Mouse (Mus musculus) cerebellum, adult 2 months (tissue): ENCODE results near the gene Amfr. TPM values are rescaled to one million over a fixed set of nuclear protein-coding genes. Genes with fewer than 3 reads are reported as not detected.

Source experiments
- DNase-seq, 2 experiments: peaks; one replicate each; pipeline ENCODE4 v3.0.0; 2021
- H3K27ac ChIP-seq: fragments of 200-500 bp; 2 replicates; pipeline ENCODE4 v1.5.1; 2012; ENCODE audit warnings: low read length, control low read depth, inconsistent platforms; ENCODE audit not compliant: insufficient read depth
- H3K27me3 ChIP-seq: fragments of 200-500 bp; 2 replicates; pipeline ENCODE4 v1.6.1; 2012; ENCODE audit warnings: inconsistent platforms, mild to moderate bottlenecking, low read length, moderate library complexity; ENCODE audit not compliant: control insufficient read depth, insufficient read depth
- H3K4me1 ChIP-seq: fragments of 200-500 bp; 2 replicates; pipeline ENCODE4 v1.6.1; 2011; ENCODE audit warnings: low read length; ENCODE audit not compliant: control insufficient read depth, insufficient read depth
- H3K4me3 ChIP-seq: fragments of 200-500 bp; replicated peaks from 2 replicates; pipeline ENCODE3; 2011; ENCODE audit warnings: mild to moderate bottlenecking, low read depth, low read length, control low read depth; ENCODE audit not compliant: insufficient read depth
- CTCF ChIP-seq: fragments of 200-500 bp; IDR thresholded peaks from 2 replicates; pipeline ENCODE4 v1.5.1; 2011; ENCODE audit warnings: low read depth, mild to moderate bottlenecking, control low read depth, low read length, moderate library complexity, borderline replicate concordance; ENCODE audit not compliant: insufficient read depth
- POLR2A ChIP-seq: fragments of 200-500 bp; IDR thresholded peaks from 2 replicates; pipeline ENCODE4 v1.6.1; 2011; ENCODE audit warnings: low read length, control low read depth, borderline replicate concordance; ENCODE audit not compliant: insufficient read depth
- WGBS: fragments of 180-500 bp; shearing (Covaris S2); methylation state at CpG from one replicate; pipeline ENCODE4 v1.1.7; 2018; 5-methylcytosine and 5-hydroxymethylcytosine counted together
- polyA plus RNA-seq: library from polyadenylated mRNA; depleted of rRNA; stranded (reverse); fragments of >200 nt; gene quantifications from 2 replicates; pipeline ENCODE4 v1.2.3, GENCODE M21; 2012

Gene Amfr
- polyA plus RNA-seq, 1 experiment: 144 TPM

GRCm38 (mm10) chr8:94009243-94009845 lies 3.3 kb downstream of the Amfr start:
- peak overlapping the region; percentile 13 for H3K4me3 ChIP-seq
- peak overlapping the region; percentile 33; the same call in 1 of the 2 replicates for H3K27ac ChIP-seq
- H3K4me1 ChIP-seq: peaks cover 12% of the 10 kb centered on the region
- peak in 1 of 2 experiments; percentile 25 for DNase-seq
- no peak for TF ChIP-seq CTCF
- TF ChIP-seq POLR2A: no peak
- WGBS: 32% methylated on average over 15 of the region's 15 CpGs
- H3K27me3 ChIP-seq: no peaks in the 10 kb centered on the region

DNA sequence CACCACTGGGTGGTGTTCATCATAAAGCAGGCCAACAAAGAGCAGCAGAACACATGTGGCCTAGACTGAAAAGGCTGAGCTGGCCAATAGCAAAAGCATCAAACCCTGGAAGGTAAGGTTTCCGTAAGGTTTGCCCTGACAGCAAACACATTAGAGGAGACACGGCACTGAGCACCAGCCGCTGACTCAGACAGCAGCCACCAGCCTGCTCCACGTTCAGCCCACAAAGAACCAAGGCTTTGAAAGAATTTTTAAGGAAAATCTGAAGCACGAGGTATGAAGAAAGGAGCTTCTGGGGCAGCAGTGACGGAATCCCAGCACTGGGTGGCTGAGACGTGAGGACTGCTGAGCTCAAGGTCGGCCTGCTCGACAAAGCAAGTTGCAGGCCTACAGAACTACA lies 8.5 kb downstream of the Amfr start:
- H3K27me3 ChIP-seq: no peaks in the 10 kb centered on the region
- DNase-seq: no peak
- H3K27ac ChIP-seq: no peak overlapping the region
- H3K4me3 ChIP-seq: no peak overlapping the region
- H3K4me1 ChIP-seq: peaks cover 4% of the 10 kb centered on the region
- 84% methylated on average over 9 of the region's 9 CpGs for WGBS
- TF ChIP-seq POLR2A (no peak), CTCF (no peak)

GRCm38 (mm10) chr8:93998961-93999360 lies 13.7 kb downstream of the Amfr start:
- H3K4me3 ChIP-seq: no peak overlapping the region
- no peak for TF ChIP-seq POLR2A
- no peak for TF ChIP-seq CTCF
- 0 out of 2 replicates have a peak, but pooled peaks cover 2% of the 10 kb centered on the region for H3K4me1 ChIP-seq
- no peaks in the 10 kb centered on the region for H3K27me3 ChIP-seq
- DNase-seq: peak in 1 of 2 experiments; percentile 37
- H3K27ac ChIP-seq: no peak overlapping the region
- WGBS: 4% methylated on average over 2 of the region's 2 CpGs

- TF ChIP-seq POLR2A (no peak), CTCF (no peak)
- no peak for DNase-seq
Measured at GRCm38 (mm10) chr8:93989739-93990138, 22.9 kb downstream of the Amfr start.

GRCm38 (mm10) chr8:93984731-93985130 lies 27.9 kb downstream of the Amfr start:
- 93% methylated on average over 3 of the region's 3 CpGs for WGBS

More at GRCm38 (mm10) chr8:93989739-93990138, 22.9 kb downstream of the Amfr start:
- 93% methylated on average over 4 of the region's 4 CpGs for WGBS
- no peak overlapping the region for H3K27ac ChIP-seq
- H3K4me1 ChIP-seq: no peaks in the 10 kb centered on the region
- H3K27me3 ChIP-seq: no peaks in the 10 kb centered on the region
- no peak overlapping the region for H3K4me3 ChIP-seq

DNA sequence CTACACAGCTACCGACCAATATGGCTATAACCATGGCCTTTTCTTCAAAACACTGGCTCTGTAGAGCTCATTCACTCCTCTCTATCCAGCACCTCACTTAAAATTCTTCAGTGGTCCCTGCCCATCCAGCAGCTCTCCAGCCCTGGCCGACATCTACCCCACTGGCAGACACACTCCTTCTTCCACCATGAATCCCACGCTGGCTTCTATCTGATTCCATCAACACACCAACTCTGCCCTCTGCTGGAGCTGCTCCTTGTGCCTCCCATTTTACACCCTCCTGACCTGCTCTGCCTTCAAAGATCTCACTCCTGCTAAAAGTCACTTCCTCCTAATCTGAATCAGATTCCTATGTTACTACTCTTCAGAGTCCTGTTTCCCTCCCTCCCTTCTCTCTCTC lies 28.8 kb downstream of the Amfr start:
- no peak overlapping the region for H3K4me3 ChIP-seq
- H3K4me1 ChIP-seq: no peaks in the 10 kb centered on the region
- peak in 1 of 2 experiments; percentile 40 for DNase-seq
- whole genome bisulfite sequencing: 34% methylated on average over 3 of the region's 3 CpGs
- H3K27me3 ChIP-seq: no peaks in the 10 kb centered on the region
- H3K27ac ChIP-seq: no peak overlapping the region
- peak; percentile 63 for TF ChIP-seq CTCF
- no peak for TF ChIP-seq POLR2A

More at GRCm38 (mm10) chr8:93984731-93985130, 27.9 kb downstream of the Amfr start:
- Histone ChIP-seq H3K27me3 (no peaks in the 10 kb centered on the region), H3K4me3 (no peak overlapping the region), H3K27ac (no peak overlapping the region), H3K4me1 (no peaks in the 10 kb centered on the region)
- TF ChIP-seq POLR2A (no peak), CTCF (no peak)
- DNase-seq: no peak

DNA sequence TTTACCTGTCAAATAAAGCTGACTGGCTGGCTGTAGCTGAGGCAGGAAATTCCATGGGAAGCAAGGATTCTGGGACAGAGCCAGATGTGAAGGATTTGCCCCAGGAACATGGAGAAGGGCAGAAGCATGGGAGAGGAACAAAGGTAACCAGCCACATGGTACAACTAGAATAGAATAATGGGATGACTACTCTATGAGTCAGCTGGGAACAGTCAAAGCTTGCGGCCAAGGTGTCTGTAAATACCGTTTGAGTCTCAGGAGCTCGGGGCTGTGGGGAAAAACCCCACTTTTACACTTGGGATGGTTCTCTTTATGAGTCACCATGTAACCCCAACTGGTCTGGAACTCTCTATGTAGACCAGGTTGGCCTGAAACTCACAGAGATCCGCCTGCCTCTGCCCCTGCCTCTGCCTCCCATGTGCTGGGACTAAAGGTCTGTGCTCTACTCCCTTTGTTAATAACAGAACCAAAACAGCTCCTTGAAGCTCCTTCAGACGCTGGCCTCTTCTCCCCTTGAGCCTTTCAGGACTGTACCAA lies 30.9 kb downstream of the Amfr start:
- no peaks in the 10 kb centered on the region for H3K4me1 ChIP-seq
- no peak overlapping the region for H3K4me3 ChIP-seq
- H3K27me3 ChIP-seq: no peaks in the 10 kb centered on the region
- no peak overlapping the region for H3K27ac ChIP-seq
- no peak for DNase-seq
- no peak for TF ChIP-seq CTCF
- WGBS: 94% methylated on average over 5 of the region's 5 CpGs

DNA sequence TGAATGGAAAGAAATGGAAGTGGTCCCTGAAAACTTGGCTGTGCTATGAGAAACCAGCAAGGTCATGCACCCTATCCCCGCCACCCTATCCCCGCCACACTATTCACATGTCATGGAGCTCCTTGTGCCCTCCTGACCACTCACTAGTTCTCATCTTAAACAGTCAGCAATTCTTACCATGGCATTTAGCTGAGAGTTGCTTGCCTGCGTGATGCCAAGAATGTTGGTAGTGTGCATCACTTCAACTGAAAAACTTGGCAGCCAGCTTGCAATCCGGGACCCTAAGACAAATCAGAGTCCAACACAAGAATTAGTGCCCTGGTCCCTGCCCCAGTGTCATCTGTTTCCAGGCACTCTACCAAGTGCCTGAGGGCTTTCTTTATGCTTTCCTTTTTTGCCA lies 32.5 kb downstream of the Amfr start:
- Histone ChIP-seq H3K27me3 (no peaks in the 10 kb centered on the region), H3K27ac (no peak overlapping the region), H3K4me1 (no peaks in the 10 kb centered on the region), H3K4me3 (no peak overlapping the region)
- TF ChIP-seq POLR2A (no peak), CTCF (no peak)
- DNase-seq: no peak
- WGBS: 51% methylated on average over 4 of the region's 4 CpGs

- 93% methylated on average over 6 of the region's 6 CpGs for WGBS
- Histone ChIP-seq H3K27ac (no peak overlapping the region), H3K27me3 (no peaks in the 10 kb centered on the region), H3K4me1 (peaks cover 20% of the 10 kb centered on the region), H3K4me3 (no peak overlapping the region)
- TF ChIP-seq CTCF (no peak), POLR2A (no peak)
- peak in 1 of 2 experiments; percentile 3 for DNase-seq
Measured at GRCm38 (mm10) chr8:93976446-93977211, 36.0 kb downstream of the Amfr start.
